Mouse (Mus musculus): ENCODE data around the gene B830017H08Rik.

B830017H08Rik gene

DNA sequence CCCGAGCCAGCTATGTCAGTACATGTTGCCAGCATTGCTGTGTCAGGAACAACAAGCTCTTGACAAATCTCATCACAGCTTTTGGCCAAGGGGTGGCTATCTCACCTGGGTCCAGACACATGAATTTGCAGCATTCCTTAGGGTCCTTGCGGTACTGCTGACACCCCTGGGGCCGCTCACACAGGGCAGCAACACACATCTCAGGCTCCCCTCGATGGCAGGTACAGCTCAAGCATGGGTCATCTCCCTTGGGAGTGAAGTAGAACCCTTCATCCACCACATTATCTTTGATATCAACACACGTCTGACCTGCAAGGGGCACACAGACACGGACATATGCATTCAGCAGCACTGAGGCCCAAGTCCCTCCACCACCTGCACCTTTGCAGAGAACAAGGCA is 16.6 kb downstream of the B830017H08Rik start:
- DNase-seq (ENCODE audit: low spot score in 2 of 2), result no peak

GRCm38 (mm10) chr16:17851331-17851730 is 18.4 kb downstream of the B830017H08Rik start:
- DNase-seq (ENCODE audit: low spot score in 2 of 2), result no peak

DNA sequence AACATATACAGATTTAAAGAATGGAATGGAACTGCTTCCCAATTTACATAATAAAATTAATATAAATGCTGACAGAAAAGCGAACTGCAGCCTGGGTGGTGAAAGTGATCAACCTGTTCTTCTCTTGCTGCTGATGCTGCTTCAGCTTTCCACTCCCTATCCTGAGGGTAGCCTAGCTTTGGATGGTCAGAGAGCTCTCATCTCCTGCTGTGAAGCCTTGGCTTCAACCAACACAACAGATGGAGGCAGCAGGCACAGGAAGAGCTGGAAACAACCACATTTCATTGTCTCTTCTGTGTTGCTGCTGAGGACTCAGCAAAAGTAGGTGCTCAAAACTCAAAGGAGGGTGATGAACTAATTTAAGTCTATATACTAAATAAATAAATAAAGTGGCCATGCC is 18.9 kb downstream of the B830017H08Rik start:
- DNase-seq (ENCODE audit: low spot score in 2 of 2), result no peak

GRCm38 (mm10) chr16:17853263-17853662 is 20.3 kb downstream of the B830017H08Rik start:
- no peak for DNase-seq (ENCODE audit: low spot score in 2 of 2)

- no peak for DNase-seq (ENCODE audit: low spot score in 2 of 2)
Observed at GRCm38 (mm10) chr16:17857157-17857556, 24.2 kb downstream of the B830017H08Rik start.

DNA sequence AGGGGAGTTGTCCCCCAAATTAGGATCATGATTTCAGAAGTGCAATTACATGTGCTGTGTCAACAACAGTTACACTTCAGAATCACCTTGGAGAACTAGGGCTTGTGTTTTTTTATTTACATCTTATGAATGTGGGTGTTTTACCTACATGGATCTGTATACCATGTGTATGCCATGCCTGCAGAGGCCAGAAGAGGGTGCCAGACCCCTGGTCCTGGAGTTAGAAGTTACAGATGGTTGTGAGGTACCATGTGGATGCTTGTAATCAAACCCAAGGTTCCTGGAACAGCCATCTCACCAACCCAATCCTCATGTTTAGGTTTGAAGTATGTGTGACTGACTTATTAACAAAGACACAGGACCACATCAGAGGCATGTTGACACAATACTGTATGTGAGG is 25.7 kb downstream of the B830017H08Rik start:
- no peak for DNase-seq (ENCODE audit: low spot score in 2 of 2)

- no peak for DNase-seq (ENCODE audit: low spot score in 2 of 2)
Observed at GRCm38 (mm10) chr16:17865293-17865692, 32.4 kb downstream of the B830017H08Rik start.

- no peak for DNase-seq (ENCODE audit: low spot score in 2 of 2)
Observed at GRCm38 (mm10) chr16:17865770-17866169, 32.8 kb downstream of the B830017H08Rik start.

DNA sequence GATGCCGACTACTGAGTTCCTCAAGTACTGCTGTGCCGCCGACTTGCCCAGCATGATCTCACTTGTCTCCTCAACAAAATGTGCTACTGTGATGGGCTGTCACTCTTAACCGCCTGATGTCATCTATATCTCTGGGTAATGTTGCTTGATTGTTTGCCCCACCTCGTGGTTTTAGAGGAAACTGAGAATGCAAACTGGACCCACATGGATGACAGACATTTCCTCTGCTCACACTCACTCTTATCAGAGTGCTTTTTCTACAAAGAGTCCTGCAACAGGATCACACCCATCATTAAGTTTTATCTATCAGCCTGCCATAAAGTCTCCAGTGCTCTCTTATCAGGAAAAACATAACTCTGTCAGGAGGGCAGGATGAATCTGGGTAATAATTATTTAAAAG is 38.3 kb downstream of the B830017H08Rik start:
- no peak for DNase-seq (ENCODE audit: low spot score in 2 of 2)

DNA sequence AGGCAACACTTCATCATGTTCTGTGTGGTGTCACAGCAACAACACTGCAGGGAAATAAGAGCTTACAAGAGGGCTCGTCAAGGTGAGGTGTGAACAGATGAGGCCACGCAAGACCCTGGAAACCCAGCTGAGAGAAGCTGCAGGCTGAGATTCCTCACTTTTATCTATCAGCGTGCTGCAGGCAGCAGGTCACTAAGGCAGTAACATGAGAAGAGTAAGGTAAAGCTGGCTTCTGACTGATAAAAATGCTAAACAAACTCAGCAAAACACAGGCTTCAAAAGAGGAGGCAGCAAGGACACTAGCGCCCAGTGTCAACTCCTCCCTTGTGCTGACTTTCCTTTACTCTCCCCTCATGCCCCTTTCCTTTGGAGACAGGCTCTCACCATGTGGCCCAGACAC is 40.1 kb downstream of the B830017H08Rik start:
- no peak for DNase-seq (ENCODE audit: low spot score in 2 of 2)

DNA sequence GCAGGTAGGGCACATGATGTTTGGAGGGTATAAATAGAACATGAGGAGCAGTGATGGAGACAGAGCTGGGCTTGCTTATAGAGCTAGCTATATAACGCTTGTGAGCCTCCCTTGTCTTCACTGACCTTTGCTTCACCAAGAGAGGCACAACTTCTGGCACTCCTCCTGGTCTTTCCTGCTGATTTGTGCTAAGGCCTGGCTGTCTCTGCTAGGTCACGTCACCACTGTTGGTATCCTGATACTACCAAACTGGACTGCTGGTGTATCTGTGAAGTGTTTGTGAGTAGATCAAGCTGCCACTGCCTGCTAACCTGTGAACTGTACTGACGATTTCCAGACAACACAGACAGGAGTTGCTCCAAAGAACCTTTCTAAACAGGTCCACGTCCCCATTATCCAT is 42.3 kb downstream of the B830017H08Rik start:
- no peak for DNase-seq (ENCODE audit: low spot score in 2 of 2)

GRCm38 (mm10) chr16:17876096-17876495 is 43.2 kb downstream of the B830017H08Rik start:
- no peak for DNase-seq (ENCODE audit: low spot score in 2 of 2)

DNA sequence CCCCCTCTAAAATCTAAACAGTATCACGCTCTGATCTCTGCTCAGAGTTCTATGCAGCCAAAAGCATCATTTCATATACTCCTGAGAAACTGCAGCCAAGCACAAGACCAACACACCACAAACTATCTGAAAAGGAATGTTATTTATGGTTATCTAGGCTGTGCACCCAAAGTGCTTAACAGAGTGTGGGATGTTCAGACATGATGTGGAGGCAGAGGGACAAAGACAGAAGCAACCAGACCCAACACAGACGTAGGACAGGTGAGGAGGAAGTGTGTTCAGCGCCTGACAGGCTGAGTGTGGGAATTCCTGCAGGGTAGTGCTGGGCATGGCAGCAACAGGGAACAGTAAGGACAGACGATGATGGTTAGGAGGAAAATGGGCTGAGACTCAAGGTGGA is 46.6 kb downstream of the B830017H08Rik start:
- no peak for DNase-seq (ENCODE audit: low spot score in 2 of 2)

DNA sequence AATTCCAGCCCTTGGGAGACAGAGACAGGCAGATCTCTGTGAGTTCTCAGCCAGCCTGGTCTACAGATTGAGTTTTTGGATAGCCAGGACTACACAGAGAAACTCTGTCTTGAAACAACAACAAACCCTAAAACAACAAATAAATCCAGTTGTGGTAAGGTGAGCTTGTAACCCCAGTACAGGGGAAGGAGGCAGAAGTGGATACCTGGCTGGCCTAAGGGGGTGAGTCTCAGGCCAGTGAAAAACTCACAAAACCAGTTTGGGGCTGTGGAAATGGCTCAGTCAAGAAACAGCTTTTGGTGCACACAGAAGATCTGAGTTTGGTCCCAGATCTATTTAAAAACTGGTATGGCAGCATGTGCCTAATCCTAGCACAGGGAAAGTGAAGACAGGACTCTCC is 49.3 kb downstream of the B830017H08Rik start:
- no peak for DNase-seq (ENCODE audit: low spot score in 2 of 2)

GRCm38 (mm10) chr16:17884116-17884515 is 51.2 kb downstream of the B830017H08Rik start:
- no peak for DNase-seq (ENCODE audit: low spot score in 2 of 2)
